Mouse (Mus musculus): ENCODE data around the gene Ncoa5. TPM values are rescaled to one million over a fixed set of nuclear protein-coding genes. Genes with fewer than 3 reads are reported as not detected.

Ncoa5 gene
- total and polyA plus RNA-seq, 3 experiments, result 41.8 to 50.0 (median 45.7) TPM

DNA sequence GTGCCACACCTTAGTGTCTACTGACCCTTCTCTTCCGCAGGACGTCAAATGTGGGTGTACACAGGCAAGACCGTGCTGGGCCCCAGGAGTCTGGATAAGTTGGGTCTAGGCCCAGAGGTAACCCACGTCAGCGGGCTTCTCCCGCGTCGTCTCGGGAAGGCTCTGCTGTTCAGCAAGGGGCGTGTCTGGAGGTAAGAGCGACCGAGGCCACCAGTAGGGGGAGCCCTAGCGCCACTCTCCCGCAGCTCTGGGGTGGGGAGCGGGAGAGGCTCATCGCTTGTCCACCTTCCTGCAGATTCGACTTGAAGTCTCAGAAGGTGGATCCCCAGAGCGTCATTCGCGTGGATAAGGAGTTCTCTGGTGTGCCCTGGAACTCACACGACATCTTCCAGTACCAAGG, 81.4 kb downstream of the Ncoa5 start:
- DNase-seq (ENCODE audit: low spot score) (peak; percentile 73), ATAC-seq (ENCODE audit: extremely low read depth, insufficient number of reproducible peaks, low FRiP score, poor library complexity, severe bottlenecking) (peak; percentile 49; the same call in 1 of the 2 replicates)
- peaks cover 3% of the 10 kb centered on the region for H3K4me1 ChIP-seq (ENCODE audit: insufficient read depth, low read depth, low read length)
- TF ChIP-seq TAL1 (conservative IDR thresholded peaks at IDR 0.05; ENCODE audit: low read depth, low read length), result no peak
- no peak for TF ChIP-seq GATA2 (IDR thresholded peaks at IDR 0.05; ENCODE audit: borderline replicate concordance, low read depth, low read length)
- TF ChIP-seq CTCF (IDR thresholded peaks at IDR 0.05; ENCODE audit: low read depth, low read length), result peak; percentile 44; the same call in 1 of the 2 replicates
- TF ChIP-seq POLR2AphosphoS5 (IDR thresholded peaks at IDR 0.05; ENCODE audit: insufficient replicate concordance, low read depth, low read length), result no peak
- TF ChIP-seq GATA1 (IDR thresholded peaks at IDR 0.05; ENCODE audit: borderline replicate concordance, low read length), result no peak
- no peak overlapping the region for H3K4me3 ChIP-seq (ENCODE audit: low read depth, low read length)
- H3K36me3 ChIP-seq (replicated peaks), result no peaks in the 10 kb centered on the region
- H3K9me3 ChIP-seq (replicated peaks), result peaks cover 6% of the 10 kb centered on the region
- peaks cover 7% of the 10 kb centered on the region; the same call in 1 of the 2 replicates for H3K27me3 ChIP-seq (ENCODE audit: insufficient read depth, low read length)

DNA sequence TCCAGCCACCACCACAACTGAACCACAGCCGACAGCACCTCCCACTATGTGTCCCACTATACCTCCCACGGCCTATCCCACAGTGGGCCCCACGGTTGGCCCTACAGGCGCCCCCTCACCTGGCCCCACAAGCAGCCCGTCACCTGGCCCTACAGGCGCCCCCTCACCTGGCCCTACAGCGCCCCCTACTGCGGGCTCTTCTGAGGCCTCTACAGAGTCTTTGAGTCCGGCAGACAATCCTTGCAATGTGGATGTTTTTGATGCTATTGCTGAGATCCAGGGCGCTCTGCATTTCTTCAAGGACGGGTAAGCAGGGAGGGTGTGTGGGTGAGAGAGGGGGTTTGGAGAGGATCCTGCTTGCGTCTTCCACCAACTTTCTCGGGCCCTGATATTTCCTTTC, 82.2 kb downstream of the Ncoa5 start:
- H3K9me3 ChIP-seq (replicated peaks), result peaks cover 6% of the 10 kb centered on the region
- no peaks in the 10 kb centered on the region for H3K36me3 ChIP-seq (replicated peaks)
- peaks cover 7% of the 10 kb centered on the region; the same call in 1 of the 2 replicates for H3K27me3 ChIP-seq (ENCODE audit: insufficient read depth, low read length)
- ATAC-seq (ENCODE audit: extremely low read depth, insufficient number of reproducible peaks, low FRiP score, poor library complexity, severe bottlenecking) (no peak), DNase-seq (ENCODE audit: low spot score) (no peak)
- peaks cover 5% of the 10 kb centered on the region for H3K4me1 ChIP-seq (ENCODE audit: insufficient read depth, low read depth, low read length)
- TF ChIP-seq TAL1 (conservative IDR thresholded peaks at IDR 0.05; ENCODE audit: low read depth, low read length), result no peak
- TF ChIP-seq CTCF (IDR thresholded peaks at IDR 0.05; ENCODE audit: low read depth, low read length), result 0 out of 2 replicates have a peak, but pooled peaks have one; percentile 13
- no peak for TF ChIP-seq GATA1 (IDR thresholded peaks at IDR 0.05; ENCODE audit: borderline replicate concordance, low read length)
- no peak for TF ChIP-seq GATA2 (IDR thresholded peaks at IDR 0.05; ENCODE audit: borderline replicate concordance, low read depth, low read length)
- no peak for TF ChIP-seq POLR2AphosphoS5 (IDR thresholded peaks at IDR 0.05; ENCODE audit: insufficient replicate concordance, low read depth, low read length)
- no peak overlapping the region for H3K4me3 ChIP-seq (ENCODE audit: low read depth, low read length)

DNA sequence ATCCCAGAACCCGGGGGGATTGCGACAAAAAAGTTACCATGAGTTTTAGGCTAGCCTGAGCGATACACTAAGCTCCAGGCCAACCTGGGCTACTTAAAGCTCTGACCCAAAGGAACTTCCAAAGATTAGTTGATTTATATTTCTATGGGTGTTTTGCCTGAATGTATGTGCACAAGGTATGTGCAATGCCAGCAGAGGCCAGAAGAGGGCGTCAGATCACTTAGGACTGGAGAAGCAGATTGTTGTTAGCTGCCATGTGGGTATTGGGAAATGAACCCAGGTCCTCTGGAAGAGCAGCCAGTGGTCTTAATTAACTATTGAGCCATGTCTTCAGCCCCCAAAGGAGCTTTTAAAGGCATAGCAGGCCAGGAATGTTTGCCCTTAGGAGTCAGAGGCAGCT, 82.9 kb downstream of the Ncoa5 start:
- H3K36me3 ChIP-seq (replicated peaks), result no peaks in the 10 kb centered on the region
- peaks cover 6% of the 10 kb centered on the region for H3K9me3 ChIP-seq (replicated peaks)
- DNase-seq (ENCODE audit: low spot score) (no peak), ATAC-seq (ENCODE audit: extremely low read depth, insufficient number of reproducible peaks, low FRiP score, poor library complexity, severe bottlenecking) (no peak)
- peaks cover 5% of the 10 kb centered on the region for H3K4me1 ChIP-seq (ENCODE audit: insufficient read depth, low read depth, low read length)
- H3K27me3 ChIP-seq (ENCODE audit: insufficient read depth, low read length), result peaks cover 7% of the 10 kb centered on the region; the same call in 1 of the 2 replicates
- 0 out of 2 replicates have a peak, but pooled peaks have one; percentile 30 for TF ChIP-seq CTCF (IDR thresholded peaks at IDR 0.05; ENCODE audit: low read depth, low read length)
- no peak for TF ChIP-seq TAL1 (conservative IDR thresholded peaks at IDR 0.05; ENCODE audit: low read depth, low read length)
- H3K4me3 ChIP-seq (ENCODE audit: low read depth, low read length), result no peak overlapping the region

DNA sequence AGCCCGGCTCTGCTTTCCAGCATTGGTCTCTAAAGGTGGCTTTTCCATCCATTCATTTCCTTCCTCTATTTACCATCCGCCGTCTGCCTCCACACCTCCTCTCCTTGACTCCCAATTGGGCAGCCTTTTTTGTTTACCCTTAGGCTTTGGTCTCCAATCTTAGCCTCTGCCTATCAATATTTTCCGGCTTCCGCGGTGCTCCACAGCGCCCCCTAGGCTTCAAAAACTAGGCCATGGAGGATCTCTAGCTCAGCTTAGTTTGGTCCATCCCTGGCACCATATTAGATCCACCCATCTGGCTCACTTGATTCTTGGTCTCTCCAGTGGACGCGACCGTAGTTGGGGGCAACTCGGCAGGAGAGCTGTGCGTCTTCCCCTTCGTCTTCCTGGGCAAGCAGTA, 84.2 kb downstream of the Ncoa5 start:
- H3K36me3 ChIP-seq (replicated peaks), result no peaks in the 10 kb centered on the region
- ATAC-seq (ENCODE audit: extremely low read depth, insufficient number of reproducible peaks, low FRiP score, poor library complexity, severe bottlenecking) (no peak), DNase-seq (ENCODE audit: low spot score) (no peak)
- peaks cover 7% of the 10 kb centered on the region; the same call in 1 of the 2 replicates for H3K27me3 ChIP-seq (ENCODE audit: insufficient read depth, low read length)
- peaks cover 5% of the 10 kb centered on the region for H3K4me1 ChIP-seq (ENCODE audit: insufficient read depth, low read depth, low read length)
- H3K9me3 ChIP-seq (replicated peaks), result peaks cover 6% of the 10 kb centered on the region
- no peak for TF ChIP-seq GATA2 (IDR thresholded peaks at IDR 0.05; ENCODE audit: borderline replicate concordance, low read depth, low read length)
- TF ChIP-seq CTCF (IDR thresholded peaks at IDR 0.05; ENCODE audit: low read depth, low read length), result no peak
- no peak for TF ChIP-seq TAL1 (conservative IDR thresholded peaks at IDR 0.05; ENCODE audit: low read depth, low read length)
- TF ChIP-seq POLR2AphosphoS5 (IDR thresholded peaks at IDR 0.05; ENCODE audit: insufficient replicate concordance, low read depth, low read length), result no peak
- no peak for TF ChIP-seq GATA1 (IDR thresholded peaks at IDR 0.05; ENCODE audit: borderline replicate concordance, low read length)
- no peak overlapping the region for H3K4me3 ChIP-seq (ENCODE audit: low read depth, low read length)

Other genes starting within 250 kb of the Ncoa5 start
- gene Snx21, start 249.0 kb downstream of the Ncoa5 start, total RNA-seq (2014; fragmentation: Nextera tagmentation), result 4.7 and 6.8 TPM in 2 replicates
- 1.3 and 1.7 TPM in 2 replicates for gene Snx21, start 249.0 kb downstream of the Ncoa5 start, total RNA-seq (2017)
- gene Snx21, start 249.0 kb downstream of the Ncoa5 start, polyA plus RNA-seq (2012), result 3.5 and 5.0 TPM in 2 replicates
- 12.9 and 16.6 TPM in 2 replicates for gene Acot8, start 230.0 kb downstream of the Ncoa5 start, total RNA-seq (2014; fragmentation: Nextera tagmentation)
- 20.8 and 24.0 TPM in 2 replicates for gene Acot8, start 230.0 kb downstream of the Ncoa5 start, total RNA-seq (2017)
- gene Acot8, start 230.0 kb downstream of the Ncoa5 start, polyA plus RNA-seq (2012), result 45.4 and 51.6 TPM in 2 replicates
- 7.1 and 10.2 TPM in 2 replicates for gene Zswim3, start 229.8 kb downstream of the Ncoa5 start, total RNA-seq (2014; fragmentation: Nextera tagmentation)
- gene Zswim3, start 229.8 kb downstream of the Ncoa5 start, total RNA-seq (2017), result 4.2 and 5.3 TPM in 2 replicates
- 1.1 and 1.2 TPM in 2 replicates for gene Zswim3, start 229.8 kb downstream of the Ncoa5 start, polyA plus RNA-seq (2012)
- 19.0 and 22.2 TPM in 2 replicates for gene Zswim1, start 212.2 kb downstream of the Ncoa5 start, total RNA-seq (2014; fragmentation: Nextera tagmentation)
- 3.8 and 4.1 TPM in 2 replicates for gene Zswim1, start 212.2 kb downstream of the Ncoa5 start, total RNA-seq (2017)
- 33.9 and 38.4 TPM in 2 replicates for gene Zswim1, start 212.2 kb downstream of the Ncoa5 start, polyA plus RNA-seq (2012)
- gene Spata25, start 206.3 kb downstream of the Ncoa5 start, total RNA-seq (2014; fragmentation: Nextera tagmentation), result not detected in 2 replicates
- gene Spata25, start 206.3 kb downstream of the Ncoa5 start, total RNA-seq (2017), result not detected in 2 replicates
- gene Spata25, start 206.3 kb downstream of the Ncoa5 start, polyA plus RNA-seq (2012), result not detected in 2 replicates
- 24.7 and 40.4 TPM in 2 replicates for gene Ctsa, start 202.0 kb downstream of the Ncoa5 start, total RNA-seq (2014; fragmentation: Nextera tagmentation)
- gene Ctsa, start 202.0 kb downstream of the Ncoa5 start, total RNA-seq (2017), result 58.7 and 67.0 TPM in 2 replicates
- gene Ctsa, start 202.0 kb downstream of the Ncoa5 start, polyA plus RNA-seq (2012), result 37.0 and 68.2 TPM in 2 replicates
- gene Neurl2, start 201.4 kb downstream of the Ncoa5 start, total RNA-seq (2014; fragmentation: Nextera tagmentation), result not detected in 2 replicates
- 0.27 TPM in 1 of 2 replicates, not detected in the other for gene Neurl2, start 201.4 kb downstream of the Ncoa5 start, total RNA-seq (2017)
- gene Neurl2, start 201.4 kb downstream of the Ncoa5 start, polyA plus RNA-seq (2012), result 0.10 TPM in 1 of 2 replicates, not detected in the other
- gene Pltp, start 177.2 kb downstream of the Ncoa5 start, total RNA-seq (2014; fragmentation: Nextera tagmentation), result not detected in 2 replicates
- not detected in 2 replicates for gene Pltp, start 177.2 kb downstream of the Ncoa5 start, total RNA-seq (2017)
- gene Pltp, start 177.2 kb downstream of the Ncoa5 start, polyA plus RNA-seq (2012), result not detected in 2 replicates
- gene Pcif1, start 155.6 kb downstream of the Ncoa5 start, total RNA-seq (2014; fragmentation: Nextera tagmentation), result 54.7 and 61.3 TPM in 2 replicates
- 31.7 and 35.5 TPM in 2 replicates for gene Pcif1, start 155.6 kb downstream of the Ncoa5 start, total RNA-seq (2017)
- gene Pcif1, start 155.6 kb downstream of the Ncoa5 start, polyA plus RNA-seq (2012), result 137 TPM in 2 replicates
- 30.6 and 31.4 TPM in 2 replicates for gene Zfp335, start 123.1 kb downstream of the Ncoa5 start, total RNA-seq (2014; fragmentation: Nextera tagmentation)
- 8.7 and 9.8 TPM in 2 replicates for gene Zfp335, start 123.1 kb downstream of the Ncoa5 start, total RNA-seq (2017)
- gene Zfp335, start 123.1 kb downstream of the Ncoa5 start, polyA plus RNA-seq (2012), result 48.3 and 49.6 TPM in 2 replicates
- not detected in 2 replicates for gene Mmp9, start 94.1 kb downstream of the Ncoa5 start, total RNA-seq (2014; fragmentation: Nextera tagmentation)
- gene Mmp9, start 94.1 kb downstream of the Ncoa5 start, total RNA-seq (2017), result 0.76 and 0.82 TPM in 2 replicates
- 0.63 and 0.76 TPM in 2 replicates for gene Mmp9, start 94.1 kb downstream of the Ncoa5 start, polyA plus RNA-seq (2012)
- 0.63 and 1.4 TPM in 2 replicates for gene Slc12a5, start 74.1 kb downstream of the Ncoa5 start, total RNA-seq (2014; fragmentation: Nextera tagmentation)
- gene Slc12a5, start 74.1 kb downstream of the Ncoa5 start, total RNA-seq (2017), result 0.46 and 0.82 TPM in 2 replicates
- gene Slc12a5, start 74.1 kb downstream of the Ncoa5 start, polyA plus RNA-seq (2012), result 0.39 and 0.72 TPM in 2 replicates
- gene Cd40, start 20.8 kb upstream of the Ncoa5 start, total RNA-seq (2014; fragmentation: Nextera tagmentation), result not detected in 2 replicates
- 0.05 TPM in 1 of 2 replicates, not detected in the other for gene Cd40, start 20.8 kb upstream of the Ncoa5 start, total RNA-seq (2017)
- not detected in 2 replicates for gene Cd40, start 20.8 kb upstream of the Ncoa5 start, polyA plus RNA-seq (2012)
- gene 1700025C18Rik, start 55.9 kb upstream of the Ncoa5 start, total RNA-seq (2014; fragmentation: Nextera tagmentation), result not detected in 2 replicates
- gene 1700025C18Rik, start 55.9 kb upstream of the Ncoa5 start, total RNA-seq (2017), result not detected in 2 replicates
- gene 1700025C18Rik, start 55.9 kb upstream of the Ncoa5 start, polyA plus RNA-seq (2012), result not detected in 2 replicates
- not detected in 2 replicates for gene Cdh22, start 200.0 kb upstream of the Ncoa5 start, total RNA-seq (2014; fragmentation: Nextera tagmentation)
- gene Cdh22, start 200.0 kb upstream of the Ncoa5 start, total RNA-seq (2017), result 0.05 TPM in 1 of 2 replicates, not detected in the other
- not detected in 2 replicates for gene Cdh22, start 200.0 kb upstream of the Ncoa5 start, polyA plus RNA-seq (2012)

All from G1E (cell line).